Mouse (Mus musculus) forebrain, postnatal 0 days (tissue): ENCODE measurements around the gene Pdzk1. TPM values are rescaled to one million over a fixed set of nuclear protein-coding genes. Genes with fewer than 3 reads are reported as not detected.

Experiments used
- ATAC-seq: fragments of 200-750 bp; cut with Nextera tagmentation; 2 replicates; pipeline ENCODE4 v1.8.0; 2017; ENCODE audit warnings: mild to moderate bottlenecking, moderate library complexity
- DNase-seq: peaks from one replicate; pipeline ENCODE4 v3.0.0-alpha.2; 2015
- H3K27ac ChIP-seq: fragments of 300-500 bp; sonication (generic); 2 replicates; pipeline ENCODE4 v1.5.1; 2014; ENCODE audit warnings: low read depth, mild to moderate bottlenecking, antibody characterized with exemption, low read length, moderate library complexity, mixed read lengths
- H3K27me3 ChIP-seq: fragments of 300-500 bp; sonication (generic); 2 replicates; pipeline ENCODE4 v1.6.1; 2014; ENCODE audit warnings: mild to moderate bottlenecking, low read length, mixed read lengths; ENCODE audit not compliant: insufficient read depth
- H3K36me3 ChIP-seq: fragments of 300-500 bp; sonication (generic); 2 replicates; pipeline ENCODE4 v1.6.1; 2014; ENCODE audit warnings: mild to moderate bottlenecking, moderate library complexity; ENCODE audit not compliant: insufficient read depth
- H3K4me1 ChIP-seq: fragments of 300-500 bp; sonication (generic); 2 replicates; pipeline ENCODE4 v1.6.1; 2014; ENCODE audit warnings: antibody characterized with exemption; ENCODE audit not compliant: insufficient read depth
- H3K4me2 ChIP-seq: fragments of 300-500 bp; sonication (generic); 2 replicates; pipeline ENCODE4 v1.6.1; 2014; ENCODE audit warnings: low read depth, mild to moderate bottlenecking, moderate library complexity
- H3K4me3 ChIP-seq: fragments of 300-500 bp; sonication (generic); 2 replicates; pipeline ENCODE4 v1.5.1; 2014; ENCODE audit warnings: low read depth, low read length, mixed read lengths
- H3K9ac ChIP-seq: fragments of 300-500 bp; sonication (generic); 2 replicates; pipeline ENCODE4 v1.6.1; 2014; ENCODE audit warnings: mild to moderate bottlenecking
- H3K9me3 ChIP-seq: fragments of 300-500 bp; sonication (generic); 2 replicates; pipeline ENCODE4 v1.6.1; 2016; ENCODE audit warnings: low read length
- CTCF ChIP-seq: sonication (generic); IDR thresholded peaks from 2 replicates; pipeline ENCODE4 v1.5.1; 2016; ENCODE audit warnings: antibody characterized with exemption, control low read depth, low read depth
- WGBS: fragments of 180-500 bp; shearing (Covaris S2); extraction: QIAGEN DNeasy Blood & Tissue Kit; methylation state at CpG from one replicate; pipeline ENCODE4 v1.1.7; 2014; 5-methylcytosine and 5-hydroxymethylcytosine counted together
- polyA plus RNA-seq: library from polyadenylated mRNA; unstranded; fragments of >200 nt; fragmentation: Nextera tagmentation; extraction: Ambion mirVana; gene quantifications from 2 replicates; pipeline ENCODE4 v1.2.1, GENCODE M21; 2015
- total RNA-seq: library from RNA; depleted of rRNA; stranded (reverse); fragments of >200 nt; gene quantifications from 2 replicates; pipeline ENCODE4 v1.2.3, GENCODE M21; 2014; rRNA removed

Gene Pdzk1
- total and polyA plus RNA-seq, 2 experiments from 2014 or later: 0.19 TPM; not detected in 1

- Histone ChIP-seq H3K36me3 (no peaks in the 10 kb centered on the region), H3K4me3 (peak within 1 kb of the TSS; percentile 80), H3K4me2 (peak within 1 kb of the TSS; percentile 67), H3K9me3 (no peaks in the 10 kb centered on the region), H3K4me1 (no peaks in the 10 kb centered on the region), H3K9ac (peak within 1 kb of the TSS; percentile 84), H3K27ac (peak within 1 kb of the TSS; percentile 66), H3K27me3 (no peaks in the 10 kb centered on the region)
- 3% methylated on average over 40 of the region's 40 CpGs for WGBS
- ATAC-seq (peak; percentile 96), DNase-seq (peak; percentile 96)
- no peak for TF ChIP-seq CTCF
Measured at GRCm38 (mm10) chr3:96904851-96905541, 75.9 kb downstream of the Pdzk1 start, which contains the start of gene Gpr89. Gpr89 (minus strand) TSS chr3:96905346.

- DNase-seq (no peak), ATAC-seq (peak; percentile 36)
- Histone ChIP-seq H3K9me3 (no peaks in the 10 kb centered on the region), H3K4me1 (no peaks in the 10 kb centered on the region), H3K4me3 (peak overlapping the region; percentile 80), H3K9ac (0 out of 2 replicates have a peak overlapping the region, but pooled peaks have one; percentile 84), H3K27me3 (no peaks in the 10 kb centered on the region), H3K27ac (no peak overlapping the region), H3K36me3 (no peaks in the 10 kb centered on the region), H3K4me2 (peak overlapping the region; percentile 67)
- 42% methylated on average over 9 of the region's 9 CpGs for WGBS
- no peak for TF ChIP-seq CTCF
Measured at GRCm38 (mm10) chr3:96905592-96905991, 76.5 kb downstream of the Pdzk1 start.

Other genes with a start within 250 kb of the Pdzk1 start
- gene Polr3gl, start 235.1 kb upstream of the Pdzk1 start, total RNA-seq: 25.7 and 31.8 TPM in 2 replicates
- 27.8 and 35.9 TPM in 2 replicates for gene Polr3gl, start 235.1 kb upstream of the Pdzk1 start, polyA plus RNA-seq
- gene Ankrd34a, start 232.6 kb upstream of the Pdzk1 start, total RNA-seq: 17.7 and 19.3 TPM in 2 replicates
- 17.6 and 19.2 TPM in 2 replicates for gene Ankrd34a, start 232.6 kb upstream of the Pdzk1 start, polyA plus RNA-seq
- 53.5 and 59.9 TPM in 2 replicates for gene Lix1l, start 228.1 kb upstream of the Pdzk1 start, total RNA-seq
- 3.5 and 3.7 TPM in 2 replicates for gene Lix1l, start 228.1 kb upstream of the Pdzk1 start, polyA plus RNA-seq
- 29.2 and 38.5 TPM in 2 replicates for gene Rbm8a, start 199.4 kb upstream of the Pdzk1 start, total RNA-seq
- gene Rbm8a, start 199.4 kb upstream of the Pdzk1 start, polyA plus RNA-seq: 110 and 120 TPM in 2 replicates
- gene Pex11b, start 193.9 kb upstream of the Pdzk1 start, total RNA-seq: 39.0 and 42.5 TPM in 2 replicates
- 72.2 and 73.6 TPM in 2 replicates for gene Pex11b, start 193.9 kb upstream of the Pdzk1 start, polyA plus RNA-seq
- gene Gm42957, start 193.8 kb upstream of the Pdzk1 start, total RNA-seq: 0.31 and 0.38 TPM in 2 replicates
- 0.07 TPM in 1 of 2 replicates, not detected in the other for gene Gm42957, start 193.8 kb upstream of the Pdzk1 start, polyA plus RNA-seq
- gene Itga10, start 183.7 kb upstream of the Pdzk1 start, total RNA-seq: 2.2 and 2.8 TPM in 2 replicates
- gene Itga10, start 183.7 kb upstream of the Pdzk1 start, polyA plus RNA-seq: 0.25 and 0.57 TPM in 2 replicates
- 4.6 and 7.1 TPM in 2 replicates for gene Ankrd35, start 159.2 kb upstream of the Pdzk1 start, total RNA-seq
- 2.9 and 4.7 TPM in 2 replicates for gene Ankrd35, start 159.2 kb upstream of the Pdzk1 start, polyA plus RNA-seq
- 25.0 and 29.8 TPM in 2 replicates for gene Pias3, start 132.9 kb upstream of the Pdzk1 start, total RNA-seq
- 26.4 and 32.9 TPM in 2 replicates for gene Pias3, start 132.9 kb upstream of the Pdzk1 start, polyA plus RNA-seq
- gene Nudt17, start 120.7 kb upstream of the Pdzk1 start, total RNA-seq: 5.6 and 8.4 TPM in 2 replicates
- 11.0 and 11.7 TPM in 2 replicates for gene Nudt17, start 120.7 kb upstream of the Pdzk1 start, polyA plus RNA-seq
- gene Polr3c, start 101.7 kb upstream of the Pdzk1 start, total RNA-seq: 13.2 and 15.6 TPM in 2 replicates
- 19.5 and 28.4 TPM in 2 replicates for gene Polr3c, start 101.7 kb upstream of the Pdzk1 start, polyA plus RNA-seq
- 43.7 and 52.6 TPM in 2 replicates for gene Rnf115, start 101.6 kb upstream of the Pdzk1 start, total RNA-seq
- gene Rnf115, start 101.6 kb upstream of the Pdzk1 start, polyA plus RNA-seq: 58.2 and 63.6 TPM in 2 replicates
- gene Cd160, start 67 bp downstream of the Pdzk1 start, total RNA-seq: not detected in 2 replicates
- 0.08 and 0.10 TPM in 2 replicates for gene Cd160, start 67 bp downstream of the Pdzk1 start, polyA plus RNA-seq
- 1.2 and 1.5 TPM in 2 replicates for gene Gja5, start 75.4 kb downstream of the Pdzk1 start, total RNA-seq
- 0.93 and 1.3 TPM in 2 replicates for gene Gja5, start 75.4 kb downstream of the Pdzk1 start, polyA plus RNA-seq
- 17.8 and 24.1 TPM in 2 replicates for gene Gpr89, start 76.1 kb downstream of the Pdzk1 start, total RNA-seq
- 23.0 and 34.8 TPM in 2 replicates for gene Gpr89, start 76.1 kb downstream of the Pdzk1 start, polyA plus RNA-seq
- not detected in 2 replicates for gene Gja8, start 96.7 kb downstream of the Pdzk1 start, total RNA-seq
- gene Gja8, start 96.7 kb downstream of the Pdzk1 start, polyA plus RNA-seq: 0.02 and 0.04 TPM in 2 replicates